Mouse (Mus musculus) embryonic fibroblast, embryonic 13.5 days (primary cell): Measurements from ENCODE around the gene Adk.

Experiments
- CTCF ChIP-seq: IDR thresholded peaks from 2 replicates; pipeline ENCODE4 v1.5.1; 2011; ENCODE audit warnings: mild to moderate bottlenecking, control low read depth, low read length, moderate library complexity, borderline replicate concordance; ENCODE audit not compliant: insufficient read depth
- POLR2A ChIP-seq: IDR thresholded peaks from 2 replicates; pipeline ENCODE4 v1.6.1; 2011; ENCODE audit warnings: low read depth, mild to moderate bottlenecking, control low read depth, low read length, moderate library complexity

GRCm38 (mm10) chr14:21287726-21288442 lies 235.5 kb downstream of the Adk start:
- TF ChIP-seq CTCF (no peak), POLR2A (no peak)
